Mouse (Mus musculus): ENCODE data around the gene Naa80.

DNA sequence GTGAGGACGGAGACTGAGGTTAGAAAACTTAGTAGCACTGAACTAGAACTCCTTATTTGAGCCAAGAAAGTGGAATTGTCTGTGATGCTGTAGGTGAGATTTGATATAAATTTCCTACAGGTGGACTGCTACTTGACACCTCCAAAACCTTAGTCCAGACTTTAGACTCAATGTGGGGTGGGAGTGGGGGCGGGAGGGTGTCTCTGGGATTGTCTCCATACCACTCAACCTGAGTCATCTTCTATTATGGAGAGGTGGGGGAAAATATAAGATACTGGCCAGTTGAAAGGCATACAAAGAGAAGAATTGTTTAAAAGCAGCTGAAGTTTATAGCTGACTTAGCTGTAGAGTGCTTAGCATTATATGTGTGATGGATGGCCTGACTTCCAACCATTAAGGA lies 23.0 kb upstream of the Naa80 start:
- TF ChIP-seq CTCF (IDR thresholded peaks at IDR 0.05; ENCODE audit: insufficient read depth, low read depth, low read length) = no peak
- TF ChIP-seq POLR2A (IDR thresholded peaks at IDR 0.05; ENCODE audit: insufficient read depth, low read depth, low read length) = no peak

Measured in olfactory bulb, adult 2 months (tissue).